Mouse (Mus musculus): ENCODE measurements around the gene Hbq1a. TPM values are rescaled to one million over a fixed set of nuclear protein-coding genes. Genes with fewer than 3 reads are reported as not detected.
"Not testable (repeated sequence)": the region's sequence is repeated elsewhere in the genome, so short reads cannot be mapped to it uniquely, and the experiment has no call there.

Gene Hbq1a
- polyA plus RNA-seq (2014; fragmentation: Nextera tagmentation; extraction: Ambion mirVana), result 0.77 TPM in 1 of 2 replicates, not detected in the other

DNA sequence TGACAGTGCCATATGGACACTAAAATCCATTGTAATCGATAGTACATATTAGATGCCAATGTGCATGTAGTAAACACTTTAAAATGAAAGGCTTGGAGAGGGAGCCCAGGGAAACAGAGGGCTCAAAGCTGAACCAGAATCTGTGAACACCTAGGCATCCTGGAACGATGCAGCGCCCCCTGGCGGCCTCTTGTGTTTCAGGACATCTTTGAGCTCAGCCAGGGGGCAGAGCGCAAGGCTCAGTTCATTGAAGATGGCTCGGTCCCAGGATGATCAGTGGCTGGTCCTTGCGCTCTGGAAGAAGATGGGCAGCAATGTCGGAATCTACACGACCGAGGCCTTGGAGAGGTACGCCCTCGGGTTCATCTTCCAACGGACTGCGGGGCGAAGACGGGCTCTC is at the start of gene Hbq1a:
Hbq1a (plus strand) TSS at position 205 of the 400 bp plus-strand sequence.
- H3K9ac ChIP-seq (ENCODE audit: low read depth, low read length); H3K4me1 ChIP-seq (ENCODE audit: control insufficient read depth, insufficient read depth, low read length); H3K36me3 ChIP-seq (ENCODE audit: control insufficient read depth, insufficient read depth, low read length); H3K27me3 ChIP-seq (ENCODE audit: control insufficient read depth, insufficient read depth, low read length); H3K4me3 ChIP-seq (ENCODE audit: low read length); H3K27ac ChIP-seq (ENCODE audit: low read depth, low read length); H3K9me3 ChIP-seq (ENCODE audit: control insufficient read depth, low read length): not testable (repeated sequence)
- 3% methylated on average over 16 of the region's 16 CpGs for WGBS
- peak; percentile 67 for ATAC-seq (ENCODE audit: low FRiP score, low TSS enrichment)
- H3K4me2 ChIP-seq (replicated peaks; ENCODE audit: low read depth, low read length), result peak within 1 kb of the TSS; percentile 37; the same call in 1 of the 2 replicates

DNA sequence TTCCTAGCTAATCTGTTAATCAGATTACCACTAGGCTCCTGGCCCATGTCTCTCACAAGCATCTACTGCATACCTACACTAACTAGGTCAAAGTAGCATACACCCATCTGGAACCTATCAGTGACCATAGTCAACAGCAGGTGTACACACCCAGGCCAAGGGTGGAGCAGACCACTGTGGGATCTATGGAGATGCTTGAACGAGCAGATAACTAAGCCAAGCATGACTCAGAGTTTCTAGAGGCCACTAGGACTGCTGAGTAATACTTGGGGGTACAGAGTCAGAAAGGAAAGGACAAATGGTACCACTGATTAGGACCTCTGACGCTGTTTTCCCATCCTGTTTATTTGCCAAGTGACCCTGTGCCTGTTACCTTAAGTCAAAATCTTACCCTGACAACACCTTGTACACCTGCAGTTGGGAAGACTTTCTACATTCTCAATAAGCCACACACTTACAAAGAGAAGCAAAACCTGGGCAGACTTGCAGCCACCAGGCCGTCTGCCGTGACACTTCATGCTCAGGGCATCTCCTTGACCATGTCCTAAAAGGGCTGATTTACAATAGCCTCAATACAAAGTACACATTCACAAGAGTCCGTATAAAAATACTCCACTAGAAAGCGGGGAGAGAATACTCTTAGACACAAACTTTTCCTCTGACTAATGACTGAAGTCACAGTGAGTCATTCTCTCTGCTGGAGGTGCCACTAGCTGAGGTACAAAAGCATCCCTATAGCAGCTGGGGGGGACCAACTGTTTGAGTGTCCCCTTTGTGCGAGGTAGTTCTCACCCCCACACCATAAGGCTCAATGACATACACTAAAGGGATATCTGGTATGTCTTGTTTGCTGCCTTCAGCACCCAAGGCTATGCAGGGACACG is 48.7 kb upstream of the Hbq1a start:
- Histone ChIP-seq H3K4me3 (ENCODE audit: low read length) (no peak overlapping the region), H3K27me3 (ENCODE audit: control insufficient read depth, insufficient read depth, low read length) (no peaks in the 10 kb centered on the region), H3K27ac (ENCODE audit: low read depth, low read length) (no peak overlapping the region), H3K4me1 (ENCODE audit: control insufficient read depth, insufficient read depth, low read length) (no peaks in the 10 kb centered on the region), H3K36me3 (ENCODE audit: control insufficient read depth, insufficient read depth, low read length) (peaks cover 57% of the 10 kb centered on the region), H3K9me3 (ENCODE audit: control insufficient read depth, low read length) (no peaks in the 10 kb centered on the region), H3K9ac (ENCODE audit: low read depth, low read length) (no peak overlapping the region), H3K4me2 (replicated peaks; ENCODE audit: low read depth, low read length) (no peak overlapping the region)
- ATAC-seq (ENCODE audit: low FRiP score, low TSS enrichment), result no peak
- 87% methylated on average over 8 of the region's 8 CpGs for WGBS

DNA sequence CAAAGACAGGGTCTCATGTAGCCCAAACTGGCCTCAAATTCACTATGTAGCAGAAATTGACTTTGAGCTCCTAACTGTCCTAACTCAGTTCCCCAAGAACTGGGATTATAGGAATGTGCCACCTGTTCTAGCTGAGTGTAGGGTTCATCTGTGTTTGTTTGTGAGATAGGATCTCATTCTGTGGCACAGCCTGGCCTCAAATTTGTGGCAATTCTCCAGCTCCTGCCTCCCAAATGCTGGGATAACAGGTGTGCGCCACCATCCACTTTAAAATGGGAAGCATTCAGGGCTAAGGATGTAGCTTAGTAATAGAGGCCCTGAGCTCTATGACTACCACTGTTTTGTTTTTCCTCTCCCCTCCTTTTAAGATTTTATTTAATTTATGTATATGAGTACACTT is 46.7 kb upstream of the Hbq1a start:
- Histone ChIP-seq H3K4me3 (ENCODE audit: low read length) (no peak overlapping the region), H3K4me2 (replicated peaks; ENCODE audit: low read depth, low read length) (no peak overlapping the region), H3K27ac (ENCODE audit: low read depth, low read length) (no peak overlapping the region), H3K9me3 (ENCODE audit: control insufficient read depth, low read length) (no peaks in the 10 kb centered on the region), H3K9ac (ENCODE audit: low read depth, low read length) (no peak overlapping the region), H3K4me1 (ENCODE audit: control insufficient read depth, insufficient read depth, low read length) (no peaks in the 10 kb centered on the region), H3K27me3 (ENCODE audit: control insufficient read depth, insufficient read depth, low read length) (no peaks in the 10 kb centered on the region), H3K36me3 (ENCODE audit: control insufficient read depth, insufficient read depth, low read length) (peaks cover 38% of the 10 kb centered on the region)
- WGBS, result 96% methylated on average over 1 of the region's 1 CpGs
- ATAC-seq (ENCODE audit: low FRiP score, low TSS enrichment), result no peak

DNA sequence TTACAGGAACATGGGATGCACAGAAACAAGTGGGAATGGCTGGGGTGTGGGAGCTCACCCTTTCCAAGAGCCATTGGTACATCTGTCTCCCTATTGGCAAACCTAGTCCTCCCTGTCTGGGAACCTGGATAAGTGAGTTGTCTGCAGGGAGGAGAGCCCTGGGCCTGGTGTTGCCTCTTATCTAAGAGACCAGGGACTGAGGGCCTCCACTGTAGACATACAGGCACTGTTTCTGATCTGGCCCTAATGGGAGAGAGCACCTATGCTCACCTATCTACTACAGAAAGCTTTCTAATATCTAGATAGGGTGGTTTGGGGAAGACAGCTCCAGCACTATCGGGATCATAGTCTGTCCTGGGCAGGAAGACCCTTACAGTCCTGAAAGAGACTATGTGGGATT is 43.7 kb upstream of the Hbq1a start:
- Histone ChIP-seq H3K36me3 (ENCODE audit: control insufficient read depth, insufficient read depth, low read length) (peaks cover 35% of the 10 kb centered on the region), H3K4me2 (replicated peaks; ENCODE audit: low read depth, low read length) (no peak overlapping the region), H3K27me3 (ENCODE audit: control insufficient read depth, insufficient read depth, low read length) (no peaks in the 10 kb centered on the region), H3K4me3 (ENCODE audit: low read length) (no peak overlapping the region), H3K27ac (ENCODE audit: low read depth, low read length) (no peak overlapping the region), H3K9me3 (ENCODE audit: control insufficient read depth, low read length) (no peaks in the 10 kb centered on the region), H3K4me1 (ENCODE audit: control insufficient read depth, insufficient read depth, low read length) (no peaks in the 10 kb centered on the region), H3K9ac (ENCODE audit: low read depth, low read length) (no peak overlapping the region)
- 90% methylated on average over 1 of the region's 1 CpGs for WGBS
- no peak for ATAC-seq (ENCODE audit: low FRiP score, low TSS enrichment)

DNA sequence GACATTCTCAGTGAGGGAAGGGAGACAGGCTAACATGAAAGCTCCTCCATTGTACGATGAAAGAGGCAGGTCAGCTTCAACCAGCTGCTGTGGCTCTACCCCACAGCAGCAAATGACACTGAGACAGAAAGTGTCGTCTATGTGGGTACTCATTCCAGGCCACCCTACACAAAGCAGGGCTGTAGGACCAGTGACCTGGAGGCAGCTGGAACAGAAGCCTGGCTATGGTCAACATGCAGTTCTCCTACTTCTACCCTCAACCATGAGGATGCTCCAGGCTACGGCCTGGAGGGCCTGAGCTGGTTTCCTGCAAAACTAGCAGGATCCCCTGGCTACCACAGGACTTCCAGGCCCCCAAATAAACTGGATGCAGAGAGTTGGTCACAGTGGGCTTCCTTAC is 43.3 kb upstream of the Hbq1a start:
- Histone ChIP-seq H3K9me3 (ENCODE audit: control insufficient read depth, low read length) (no peaks in the 10 kb centered on the region), H3K27me3 (ENCODE audit: control insufficient read depth, insufficient read depth, low read length) (no peaks in the 10 kb centered on the region), H3K36me3 (ENCODE audit: control insufficient read depth, insufficient read depth, low read length) (peaks cover 33% of the 10 kb centered on the region), H3K9ac (ENCODE audit: low read depth, low read length) (no peak overlapping the region), H3K4me1 (ENCODE audit: control insufficient read depth, insufficient read depth, low read length) (no peaks in the 10 kb centered on the region), H3K4me3 (ENCODE audit: low read length) (no peak overlapping the region), H3K27ac (ENCODE audit: low read depth, low read length) (no peak overlapping the region), H3K4me2 (replicated peaks; ENCODE audit: low read depth, low read length) (no peak overlapping the region)
- ATAC-seq (ENCODE audit: low FRiP score, low TSS enrichment), result no peak
- 87% methylated on average over 3 of the region's 3 CpGs for WGBS

DNA sequence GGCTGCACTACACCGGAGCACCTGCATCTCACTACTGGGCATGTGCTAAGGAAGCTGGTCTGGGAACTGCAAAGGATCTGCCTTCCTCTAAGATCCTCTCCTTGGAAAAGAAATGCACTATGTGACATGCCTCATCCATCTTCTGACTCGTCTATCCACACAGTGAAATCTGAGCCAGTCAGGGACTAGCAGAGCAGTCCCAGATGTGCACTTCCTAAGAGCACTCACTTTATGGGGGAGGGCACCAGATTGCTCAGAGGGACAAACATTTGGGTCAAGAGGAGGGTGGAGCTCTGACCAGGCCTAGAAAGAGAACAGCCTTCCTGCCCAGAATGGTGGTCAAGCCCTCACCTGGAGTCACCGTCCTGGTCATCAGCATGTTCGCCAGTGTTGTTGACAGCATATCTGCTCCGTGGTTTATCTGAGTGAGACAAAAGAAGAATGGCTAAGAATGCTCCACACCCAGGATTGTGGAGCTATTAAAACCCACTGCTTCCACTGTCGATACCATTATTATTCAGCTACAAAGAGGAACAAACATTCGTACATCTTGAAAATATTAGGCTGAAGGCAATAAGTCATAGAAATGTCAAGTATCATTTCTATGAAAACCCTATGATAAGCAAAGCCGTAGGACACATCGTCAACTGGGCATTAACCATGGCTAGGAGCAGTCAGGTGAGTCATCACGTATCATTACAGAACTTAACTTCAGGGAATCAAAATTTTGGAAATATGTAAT is 37.0 kb upstream of the Hbq1a start:
- Histone ChIP-seq H3K27me3 (ENCODE audit: control insufficient read depth, insufficient read depth, low read length) (no peaks in the 10 kb centered on the region), H3K4me3 (ENCODE audit: low read length) (no peak overlapping the region), H3K27ac (ENCODE audit: low read depth, low read length) (no peak overlapping the region), H3K4me1 (ENCODE audit: control insufficient read depth, insufficient read depth, low read length) (0 out of 2 replicates have a peak, but pooled peaks cover 3% of the 10 kb centered on the region), H3K9ac (ENCODE audit: low read depth, low read length) (no peak overlapping the region), H3K36me3 (ENCODE audit: control insufficient read depth, insufficient read depth, low read length) (peaks cover 11% of the 10 kb centered on the region), H3K4me2 (replicated peaks; ENCODE audit: low read depth, low read length) (no peak overlapping the region), H3K9me3 (ENCODE audit: control insufficient read depth, low read length) (no peaks in the 10 kb centered on the region)
- 64% methylated on average over 10 of the region's 10 CpGs for WGBS
- peak; percentile 52 for ATAC-seq (ENCODE audit: low FRiP score, low TSS enrichment)

DNA sequence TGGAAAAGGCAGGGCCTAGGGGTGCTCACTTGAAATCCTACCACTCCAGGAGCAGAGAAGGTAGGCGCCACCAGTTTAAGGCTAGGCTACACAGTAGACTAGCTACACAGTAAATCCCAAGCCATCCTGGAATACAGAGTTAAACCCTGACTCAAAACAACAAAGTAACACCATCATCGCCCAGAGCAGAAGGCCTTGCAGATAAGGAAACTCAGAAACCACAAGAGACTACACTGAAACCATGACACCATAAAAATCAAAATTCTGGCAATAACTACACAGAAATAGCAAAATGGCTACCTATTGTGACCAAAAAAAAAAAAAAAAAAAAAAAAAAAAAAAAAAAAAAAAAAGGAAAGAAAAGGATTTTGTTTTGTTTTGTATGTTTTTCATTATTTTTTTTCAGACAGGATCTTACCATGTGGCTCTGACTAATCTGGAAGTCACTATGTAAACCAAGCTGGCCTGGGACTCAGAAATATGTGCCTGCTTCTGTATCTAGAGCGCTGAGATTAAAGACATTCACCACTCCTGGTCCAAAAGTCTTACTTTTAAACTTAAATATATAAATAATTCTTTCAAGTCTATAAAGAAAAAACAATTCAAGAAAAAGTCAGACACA is 34.6 kb upstream of the Hbq1a start:
- 87% methylated on average over 3 of the region's 3 CpGs for WGBS
- Histone ChIP-seq H3K9ac (ENCODE audit: low read depth, low read length) (no peak overlapping the region), H3K36me3 (ENCODE audit: control insufficient read depth, insufficient read depth, low read length) (peaks cover 9% of the 10 kb centered on the region), H3K9me3 (ENCODE audit: control insufficient read depth, low read length) (no peaks in the 10 kb centered on the region), H3K27me3 (ENCODE audit: control insufficient read depth, insufficient read depth, low read length) (no peaks in the 10 kb centered on the region), H3K4me2 (replicated peaks; ENCODE audit: low read depth, low read length) (no peak overlapping the region), H3K4me1 (ENCODE audit: control insufficient read depth, insufficient read depth, low read length) (0 out of 2 replicates have a peak, but pooled peaks cover 7% of the 10 kb centered on the region), H3K4me3 (ENCODE audit: low read length) (no peak overlapping the region), H3K27ac (ENCODE audit: low read depth, low read length) (no peak overlapping the region)
- no peak for ATAC-seq (ENCODE audit: low FRiP score, low TSS enrichment)

DNA sequence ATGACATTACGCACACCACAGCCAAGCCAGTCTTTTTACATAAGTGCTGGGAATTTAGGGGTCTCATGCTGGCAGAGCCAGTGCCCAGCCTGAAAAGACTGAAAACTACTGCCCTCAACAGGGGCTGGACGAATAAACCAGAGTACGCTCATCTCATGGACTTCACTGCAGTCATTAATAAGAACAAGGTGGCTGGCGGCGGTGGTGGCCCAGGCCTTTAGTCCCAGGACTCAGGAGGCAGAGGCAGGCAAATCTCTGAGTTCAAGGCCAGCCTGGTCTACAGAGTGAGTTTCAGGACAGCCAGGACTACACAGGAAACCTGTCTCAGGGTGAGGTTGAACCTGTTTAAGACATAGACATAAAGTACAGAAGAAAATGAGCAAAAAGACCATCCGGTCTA is 33.7 kb upstream of the Hbq1a start:
- Histone ChIP-seq H3K4me1 (ENCODE audit: control insufficient read depth, insufficient read depth, low read length) (0 out of 2 replicates have a peak, but pooled peaks cover 7% of the 10 kb centered on the region), H3K9ac (ENCODE audit: low read depth, low read length) (no peak overlapping the region), H3K36me3 (ENCODE audit: control insufficient read depth, insufficient read depth, low read length) (no peaks in the 10 kb centered on the region), H3K4me3 (ENCODE audit: low read length) (no peak overlapping the region), H3K9me3 (ENCODE audit: control insufficient read depth, low read length) (no peaks in the 10 kb centered on the region), H3K27ac (ENCODE audit: low read depth, low read length) (no peak overlapping the region), H3K4me2 (replicated peaks; ENCODE audit: low read depth, low read length) (no peak overlapping the region), H3K27me3 (ENCODE audit: control insufficient read depth, insufficient read depth, low read length) (no peaks in the 10 kb centered on the region)
- 93% methylated on average over 6 of the region's 6 CpGs for WGBS
- ATAC-seq (ENCODE audit: low FRiP score, low TSS enrichment), result no peak
